Mouse (Mus musculus) embryo, embryonic 11 days (tissue): Measurements from ENCODE around the gene Scg3.
"Not testable (repeated sequence)": the region's sequence is repeated elsewhere in the genome, so short reads cannot be mapped to it uniquely, and the experiment has no call there.

Experiments used
- DNase-seq: peaks from one replicate; pipeline ENCODE4 v3.0.0-alpha.2; 2015

Gene Scg3

GRCm38 (mm10) chr9:75625556-75626307 is 58.1 kb downstream of the Scg3 start, which contains the start of gene Lysmd2:
Lysmd2 (plus strand) TSS chr9:75625741.
- DNase-seq = peak; percentile 82

DNA sequence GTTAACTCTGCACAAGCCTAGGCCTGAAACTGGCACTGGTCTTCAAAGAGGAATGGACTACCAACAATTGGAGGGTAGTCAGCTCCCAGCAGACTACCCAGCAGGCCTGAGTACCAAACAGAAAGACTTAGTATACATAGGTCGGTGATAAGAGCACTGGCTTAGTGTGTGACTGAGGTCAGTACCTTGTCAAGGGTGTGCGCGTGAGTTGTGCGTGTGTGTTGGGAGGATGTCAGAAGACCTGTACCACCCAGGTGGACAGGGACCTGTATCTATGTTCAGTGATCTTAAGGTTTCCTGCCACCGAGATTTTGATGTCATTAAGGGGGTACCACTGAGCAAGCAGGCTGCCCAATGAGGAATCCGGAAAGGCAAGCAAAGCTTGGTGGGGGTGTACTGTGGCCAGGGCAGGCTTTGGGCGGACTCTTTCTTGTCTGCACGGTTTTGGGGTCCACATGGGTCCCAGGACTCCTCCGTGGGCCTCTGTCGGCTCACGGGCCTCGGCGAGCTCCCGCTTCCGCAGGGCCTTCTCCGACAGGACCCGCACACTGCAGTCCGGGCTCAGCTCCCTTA is 58.8 kb downstream of the Scg3 start:
- no peak for DNase-seq

DNA sequence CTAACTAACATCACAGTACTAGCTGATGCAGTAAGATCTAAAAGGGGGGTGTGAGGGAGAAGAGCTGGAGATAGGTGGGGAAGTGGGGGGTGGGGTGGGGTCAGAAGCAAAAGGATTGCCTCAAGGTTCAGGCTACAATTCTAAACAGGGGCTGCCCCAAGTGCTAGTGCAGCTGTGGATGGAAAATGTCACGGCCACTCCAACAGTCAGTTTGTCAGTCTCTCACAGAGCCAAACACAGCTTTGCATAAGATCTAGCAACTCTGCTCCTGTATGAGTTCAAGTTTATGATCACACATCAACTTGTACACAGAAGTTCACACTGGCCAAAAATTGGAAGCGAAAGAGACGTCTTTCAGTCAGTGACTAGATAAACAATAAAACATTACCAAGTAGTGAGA is 62.4 kb downstream of the Scg3 start:
- DNase-seq = no peak

GRCm38 (mm10) chr9:75619761-75620160 is 64.1 kb downstream of the Scg3 start:
- DNase-seq = not testable (repeated sequence)

- DNase-seq = no peak
These were observed 64.9 kb downstream of the Scg3 start for GRCm38 (mm10) chr9:75618836-75619400.

- no peak for DNase-seq
These were observed 67.3 kb downstream of the Scg3 start for GRCm38 (mm10) chr9:75616560-75616959.

DNA sequence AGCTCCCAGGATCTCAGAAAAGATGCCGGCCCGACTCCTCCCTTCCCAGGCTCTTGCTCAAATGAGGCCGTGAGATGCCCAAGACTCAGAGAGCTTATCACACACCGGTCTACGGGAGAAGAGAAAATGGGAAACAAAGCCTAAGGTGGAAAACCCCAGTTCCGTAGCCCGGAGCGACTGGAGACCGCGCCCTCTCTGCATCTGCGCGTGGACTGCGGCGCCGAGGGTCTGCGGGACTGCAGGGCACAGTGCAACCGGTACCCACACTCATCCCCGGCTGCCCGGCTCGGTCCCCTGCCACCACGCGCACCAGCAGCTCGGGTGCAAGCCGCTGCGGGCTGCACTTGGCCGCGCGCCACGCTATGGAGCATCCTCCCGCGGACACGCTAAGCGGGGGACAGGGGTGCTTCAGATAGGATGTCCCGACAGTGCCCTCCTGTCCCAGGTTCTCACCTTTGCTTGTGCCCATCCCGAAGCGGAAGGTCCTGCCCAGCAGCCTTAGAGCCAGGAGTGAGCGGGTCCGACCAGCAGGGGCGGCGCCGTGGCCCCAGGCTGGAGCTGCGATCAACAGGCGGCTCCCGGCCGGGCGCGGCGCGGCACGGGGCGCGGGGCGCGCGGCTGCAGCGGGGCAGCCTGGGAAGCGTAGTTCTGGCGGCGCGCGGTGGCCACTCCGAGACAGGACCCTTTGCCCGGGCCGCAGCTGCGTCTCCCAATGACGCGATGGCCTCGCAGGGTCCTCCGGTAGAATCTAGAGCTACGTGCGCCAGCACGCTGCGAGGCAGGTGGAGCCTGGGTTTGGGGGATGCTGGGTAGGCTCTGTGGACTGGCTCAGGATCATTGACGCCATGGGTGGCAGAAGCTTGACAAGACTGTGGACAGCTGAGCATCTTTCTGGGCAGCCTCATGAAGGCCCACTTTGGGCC is 73.0 kb downstream of the Scg3 start, which contains the start of gene Tmod2:
Gene Tmod2 (minus strand): TSS at position 755 of the 923 bp plus-strand sequence.
- peak; percentile 88 for DNase-seq

- DNase-seq = peak; percentile 29
These were observed 73.9 kb downstream of the Scg3 start for GRCm38 (mm10) chr9:75609965-75610364.

GRCm38 (mm10) chr9:75609505-75609904 is 74.4 kb downstream of the Scg3 start:
- DNase-seq = no peak

DNA sequence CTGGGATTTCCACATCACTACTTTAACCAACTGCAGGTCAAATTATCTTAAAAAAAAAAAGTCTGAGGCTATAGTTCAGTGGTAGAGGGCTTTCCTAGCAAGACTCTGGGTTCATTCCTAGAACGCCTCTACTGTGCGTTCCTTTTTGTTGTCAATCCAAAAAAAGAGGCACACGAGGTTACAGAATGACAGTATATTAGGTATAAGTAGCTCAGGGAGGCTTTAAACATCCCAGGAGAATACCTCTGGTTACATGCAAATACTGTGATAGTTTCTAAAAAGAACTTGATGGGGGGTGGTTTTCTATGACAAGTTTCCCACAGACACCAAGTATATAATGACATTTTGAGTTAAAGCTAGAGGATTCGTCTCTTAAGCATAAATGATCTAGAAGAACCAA is 76.4 kb downstream of the Scg3 start:
- no peak for DNase-seq

- peak; percentile 21 for DNase-seq
These were observed 82.3 kb downstream of the Scg3 start for GRCm38 (mm10) chr9:75601510-75601909.

DNA sequence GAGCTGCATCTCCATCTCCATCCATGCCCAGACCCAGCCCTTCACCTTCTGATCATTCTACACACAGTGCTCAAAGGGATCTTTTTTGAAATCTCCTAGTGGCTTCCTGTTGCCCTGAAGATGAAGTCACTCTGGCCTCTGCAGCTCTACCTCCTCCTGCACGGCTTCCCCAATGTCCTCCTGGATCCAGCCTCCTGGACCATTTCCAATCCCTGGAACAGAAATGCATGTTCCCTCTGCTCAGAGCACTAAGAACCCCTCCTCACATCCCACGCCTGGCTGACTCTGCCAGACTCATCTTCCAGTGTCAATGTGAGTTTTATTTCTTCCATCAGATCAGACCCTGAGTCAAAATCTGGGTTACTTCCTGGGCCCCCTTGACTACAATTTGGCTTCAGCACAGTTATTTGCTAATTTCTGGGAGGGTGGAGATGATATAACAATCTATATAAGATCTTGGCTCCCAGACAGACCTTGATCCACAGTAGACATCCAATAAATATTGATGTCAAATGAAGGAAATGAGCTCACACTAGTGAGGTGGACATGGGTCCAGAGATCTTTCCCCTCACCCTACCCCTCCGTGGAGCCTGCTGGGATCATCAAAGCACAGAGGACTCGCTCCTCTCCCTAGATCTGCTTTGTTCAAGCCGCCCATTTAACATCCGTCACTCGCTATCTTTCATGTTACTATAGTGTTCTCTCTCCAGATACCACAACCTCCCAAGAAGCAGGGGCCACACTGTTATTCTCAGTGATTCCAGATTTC is 83.5 kb downstream of the Scg3 start:
- no peak for DNase-seq

DNA sequence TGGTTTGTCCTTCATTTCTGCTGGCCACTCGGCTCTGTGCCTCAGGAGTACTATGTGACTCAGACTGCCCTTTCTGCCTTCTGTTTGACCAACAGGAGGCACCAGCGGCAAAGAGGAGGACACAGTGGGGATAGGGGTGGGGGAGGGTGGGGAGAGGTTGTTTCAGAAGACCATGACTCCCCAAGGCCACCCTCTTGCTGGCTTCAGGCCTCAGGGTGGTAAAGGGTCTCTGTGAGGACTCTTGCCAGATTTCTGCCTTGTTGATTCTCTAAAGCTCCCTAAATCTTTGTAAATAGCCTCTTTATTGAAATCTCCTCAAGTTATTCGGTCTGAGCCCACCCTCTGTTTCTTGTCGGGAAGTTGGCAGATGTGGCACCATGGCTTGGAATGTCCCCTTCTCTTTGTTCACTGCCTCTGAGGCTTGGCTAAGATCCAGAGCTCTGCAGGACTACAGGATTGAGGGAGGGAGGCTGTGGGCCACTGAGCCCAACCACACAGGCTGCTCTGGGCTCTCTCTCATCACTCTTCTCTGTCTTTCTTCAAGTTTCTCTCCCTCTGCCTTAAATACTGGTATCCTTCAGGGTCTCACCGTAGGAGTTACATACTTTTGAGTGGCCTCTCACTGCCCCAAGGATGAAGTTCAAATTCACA is 84.5 kb downstream of the Scg3 start:
- peak; percentile 24 for DNase-seq

DNA sequence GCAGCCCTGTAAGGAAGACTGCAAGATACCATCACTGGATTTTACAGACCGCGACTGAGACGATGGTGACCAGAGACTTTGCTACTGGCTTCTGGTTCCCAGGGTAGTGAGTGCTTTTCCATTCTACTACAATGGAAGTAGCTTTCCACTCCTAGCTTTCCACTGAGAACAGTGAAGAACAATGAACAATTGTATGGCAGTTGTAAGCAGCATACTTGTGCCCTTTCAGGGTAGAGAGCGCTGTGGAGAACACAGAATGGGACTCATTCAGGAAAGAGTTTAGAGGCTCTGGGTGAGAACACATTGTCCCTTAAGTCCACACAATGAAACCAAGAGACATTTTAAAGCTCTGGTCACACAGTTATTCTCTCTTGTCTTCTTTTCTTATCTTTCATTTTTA is 86.3 kb downstream of the Scg3 start:
- peak; percentile 5 for DNase-seq

DNA sequence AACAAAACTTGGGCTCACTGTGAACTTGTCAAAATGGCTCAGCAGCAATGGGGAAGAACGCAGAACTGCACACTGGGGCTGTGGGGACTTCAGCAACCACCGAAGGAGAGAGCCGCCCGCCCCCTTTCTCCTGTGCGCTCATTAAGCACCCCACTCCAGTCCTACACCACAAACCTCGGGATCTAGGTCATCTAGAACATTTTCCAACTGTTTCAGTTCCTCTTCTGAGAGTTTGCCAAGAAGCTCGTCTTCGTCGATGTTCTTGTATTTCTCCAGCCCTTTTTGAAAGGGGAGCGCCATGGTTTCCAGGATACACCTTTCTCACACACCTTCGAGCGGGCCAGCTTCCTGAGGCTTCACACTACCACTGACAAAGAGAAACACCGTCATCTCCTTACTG is 86.8 kb downstream of the Scg3 start:
- DNase-seq = no peak

DNA sequence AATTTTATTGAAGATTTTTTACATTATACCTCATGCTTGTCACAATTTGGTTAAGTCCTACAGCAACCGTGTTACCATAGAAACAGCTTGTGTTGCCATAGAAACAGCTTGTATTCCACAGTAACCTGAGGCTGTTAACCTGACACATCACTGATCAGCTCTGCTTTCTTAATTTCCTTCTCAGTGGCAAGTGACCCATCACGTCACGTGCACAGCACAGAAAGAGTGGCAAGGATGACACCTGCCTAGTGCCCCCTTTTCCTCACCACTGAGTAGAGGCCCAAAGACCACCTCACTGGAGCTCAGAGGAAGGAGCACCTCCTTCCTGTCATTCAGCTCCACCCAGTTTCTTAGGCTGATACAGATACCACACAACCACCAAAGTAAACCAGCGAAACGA is 90.4 kb downstream of the Scg3 start:
- no peak for DNase-seq
